Mouse (Mus musculus): Measurements from ENCODE around the gene Cryba4.

Gene Cryba4

GRCm38 (mm10) chr5:112206543-112207255, 45.6 kb downstream of the Cryba4 start:
- peak; percentile 18 for DNase-seq (ENCODE audit: low spot score)

GRCm38 (mm10) chr5:112199656-112200055, 52.7 kb downstream of the Cryba4 start:
- DNase-seq (ENCODE audit: low spot score), result no peak
